Mouse (Mus musculus): ENCODE data around the gene Lag3.

- TF ChIP-seq CTCF (IDR thresholded peaks at IDR 0.05; ENCODE audit: extremely low read depth, insufficient read length, insufficient replicate concordance, low read depth, low read length), result no peak
- TF ChIP-seq POLR2A (IDR thresholded peaks at IDR 0.05; ENCODE audit: low read depth, low read length), result no peak
Measured at GRCm38 (mm10) chr6:124961021-124961420, 49.5 kb upstream of the Lag3 start.
